Mouse (Mus musculus): ENCODE results near the gene Gm12216. TPM values are rescaled to one million over a fixed set of nuclear protein-coding genes. Genes with fewer than 3 reads are reported as not detected.
A peak's percentile ranks its signal among the peaks of the same experiment; 100 is the strongest.
"Not testable (repeated sequence)": the region's sequence is repeated elsewhere in the genome, so short reads cannot be mapped to it uniquely, and the experiment has no call there.

The Gm12216 gene
- polyA plus RNA-seq, 2 experiments from 2014 or later: 24.2 to 36.5 TPM

- peak; percentile 88 for ATAC-seq
Measured at GRCm38 (mm10) chr11:53769760-53770124, 89.3 kb downstream of the Gm12216 start, which contains the start of gene Irf1. TSS of gene Irf1 (plus strand) at chr11:53770014.

GRCm38 (mm10) chr11:53769185-53769576 lies 89.9 kb downstream of the Gm12216 start:
- ATAC-seq: no peak

- ATAC-seq: no peak
Measured at GRCm38 (mm10) chr11:53768422-53769184, 90.5 kb downstream of the Gm12216 start.

- no peak for ATAC-seq
Measured at GRCm38 (mm10) chr11:53764581-53764980, 94.5 kb downstream of the Gm12216 start.

- peak; percentile 79 for ATAC-seq
Measured at GRCm38 (mm10) chr11:53763496-53764140, 95.4 kb downstream of the Gm12216 start.

GRCm38 (mm10) chr11:53762827-53763495 lies 96.1 kb downstream of the Gm12216 start:
- peak; percentile 5 for ATAC-seq

GRCm38 (mm10) chr11:53762426-53762825 lies 96.6 kb downstream of the Gm12216 start:
- no peak for ATAC-seq

- no peak for ATAC-seq
Measured at GRCm38 (mm10) chr11:53761822-53762221, 97.2 kb downstream of the Gm12216 start.

GRCm38 (mm10) chr11:53761284-53761683 lies 97.8 kb downstream of the Gm12216 start:
- no peak for ATAC-seq

GRCm38 (mm10) chr11:53759545-53760406 lies 99.3 kb downstream of the Gm12216 start:
- no peak for ATAC-seq

- no peak for ATAC-seq
Measured at GRCm38 (mm10) chr11:53758791-53759351, 100.2 kb downstream of the Gm12216 start.

- ATAC-seq: not testable (repeated sequence)
Measured at GRCm38 (mm10) chr11:53758033-53758432, 101.0 kb downstream of the Gm12216 start.

- no peak for ATAC-seq
Measured at GRCm38 (mm10) chr11:53757612-53758011, 101.4 kb downstream of the Gm12216 start.

GRCm38 (mm10) chr11:53755011-53755595 lies 104.0 kb downstream of the Gm12216 start:
- no peak for ATAC-seq

- no peak for ATAC-seq
Measured at GRCm38 (mm10) chr11:53749716-53750352, 109.2 kb downstream of the Gm12216 start.

- no peak for ATAC-seq
Measured at GRCm38 (mm10) chr11:53749306-53749705, 109.8 kb downstream of the Gm12216 start.

- no peak for ATAC-seq
Measured at GRCm38 (mm10) chr11:53748614-53749013, 110.4 kb downstream of the Gm12216 start.

GRCm38 (mm10) chr11:53747985-53748384 lies 111.1 kb downstream of the Gm12216 start:
- ATAC-seq: no peak

GRCm38 (mm10) chr11:53745260-53745659 lies 113.8 kb downstream of the Gm12216 start:
- ATAC-seq: no peak

- no peak for ATAC-seq
Measured at GRCm38 (mm10) chr11:53742353-53742752, 116.7 kb downstream of the Gm12216 start.

- peak; percentile 57 for ATAC-seq
Measured at GRCm38 (mm10) chr11:53737573-53737946, 121.5 kb downstream of the Gm12216 start.

Data from activated CD4-positive, CD25-positive, alpha-beta regulatory T cell, adult 4 months (primary cell).